Mouse (Mus musculus): ENCODE results near the gene Serpinb11. TPM values are rescaled to one million over a fixed set of nuclear protein-coding genes. Genes with fewer than 3 reads are reported as not detected.

The Serpinb11 gene
- total and polyA plus RNA-seq, 2 experiments: not detected

- DNase-seq (ENCODE audit: extremely low read depth, low read depth, low spot score): no peak
- H3K27ac ChIP-seq (replicated peaks; ENCODE audit: insufficient read depth, low read depth, low read length): no peak overlapping the region
- H3K4me3 ChIP-seq (ENCODE audit: insufficient read depth, low read depth, low read length): no peak overlapping the region
- no peaks in the 10 kb centered on the region for H3K36me3 ChIP-seq (ENCODE audit: control insufficient read depth, insufficient read depth, low read length)
- no peak overlapping the region for H3K9ac ChIP-seq (ENCODE audit: low read depth, low read length)
- H3K4me1 ChIP-seq (ENCODE audit: control insufficient read depth, insufficient read depth, low read length): no peaks in the 10 kb centered on the region
- H3K27me3 ChIP-seq (ENCODE audit: control insufficient read depth, insufficient read depth, low read length): no peaks in the 10 kb centered on the region
- no peaks in the 10 kb centered on the region for H3K79me2 ChIP-seq (ENCODE audit: control insufficient read depth, insufficient read depth, low read length)
- 72% methylated on average over 4 of the region's 4 CpGs for WGBS
- TF ChIP-seq CTCF (IDR thresholded peaks at IDR 0.05; ENCODE audit: low read depth, low read length) (no peak), POLR2A (IDR thresholded peaks at IDR 0.05; ENCODE audit: extremely low read depth, insufficient read depth, low read length) (no peak)
Observed at GRCm38 (mm10) chr1:107422487-107422886, 61.5 kb downstream of the Serpinb11 start.

Other genes with a start within 250 kb of the Serpinb11 start
- gene Serpinb3b, start 82.8 kb upstream of the Serpinb11 start, total RNA-seq (2014; rRNA removed): not detected in 2 replicates
- gene Serpinb3b, start 82.8 kb upstream of the Serpinb11 start, polyA plus RNA-seq (2012; rRNA removed): not detected in 2 replicates
- gene Serpinb3c, start 82.8 kb upstream of the Serpinb11 start, total RNA-seq (2014; rRNA removed): not detected in 2 replicates
- not detected in 2 replicates for gene Serpinb3c, start 82.8 kb upstream of the Serpinb11 start, polyA plus RNA-seq (2012; rRNA removed)
- 0.18 TPM in 1 of 2 replicates, not detected in the other for gene Serpinb7, start 38.5 kb downstream of the Serpinb11 start, total RNA-seq (2014; rRNA removed)
- 0.37 TPM in 1 of 2 replicates, not detected in the other for gene Serpinb7, start 38.5 kb downstream of the Serpinb11 start, polyA plus RNA-seq (2012; rRNA removed)
- 0.13 TPM in 1 of 2 replicates, not detected in the other for gene Serpinb2, start 150.2 kb downstream of the Serpinb11 start, total RNA-seq (2014; rRNA removed)
- gene Serpinb2, start 150.2 kb downstream of the Serpinb11 start, polyA plus RNA-seq (2012; rRNA removed): not detected in 2 replicates
- gene Serpinb8, start 228.8 kb downstream of the Serpinb11 start, total RNA-seq (2014; rRNA removed): 3.5 and 7.4 TPM in 2 replicates
- gene Serpinb8, start 228.8 kb downstream of the Serpinb11 start, polyA plus RNA-seq (2012; rRNA removed): 2.1 and 2.5 TPM in 2 replicates